ENCODE assay signal across 14 mouse cellular contexts in the genomic region with DNA sequence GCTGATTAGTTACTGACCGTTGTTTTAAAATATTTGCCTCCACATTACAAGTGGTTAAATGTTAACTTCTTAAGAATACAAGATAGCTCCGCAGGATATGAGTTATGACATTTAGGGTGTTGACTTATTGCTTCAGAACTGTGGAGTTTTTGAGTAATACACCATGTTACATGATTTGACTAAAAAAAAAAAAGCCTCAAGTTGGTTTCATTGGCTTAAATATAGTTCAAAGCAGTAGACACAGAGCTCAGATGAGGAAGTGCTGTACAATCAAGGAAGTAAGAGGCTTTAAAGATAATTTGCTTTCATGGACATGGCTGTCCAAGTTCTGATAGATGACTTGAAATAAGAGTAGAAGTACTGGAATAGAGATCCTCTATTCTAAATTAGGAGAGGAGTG. TPM values are rescaled to one million over a fixed set of nuclear protein-coding genes. Genes with fewer than 3 reads are reported as not detected.
DNase-seq lines count a peak whose midpoint lies in the region; ATAC-seq and TF ChIP-seq lines count a peak whose summit lies in the region.
"Had no signal": no experiment of that assay in that cellular context is flagged by ENCODE, and none has a peak within 500 bp of the region (broad histone marks: within the 10 kb centered on the region; RNA-seq: fewer than 3 reads in every experiment).

No protein-coding gene starts in this region.

- H3K4me3 ChIP-seq in stomach, embryonic 16.5 days (replicated peaks; ENCODE audit: low read length), result no peak overlapping the region
- H3K4me3 ChIP-seq in stomach, postnatal 0 days (ENCODE audit: low read depth, low read length), result no peak overlapping the region
- peak overlapping the region; percentile 12; the same call in 1 of the 2 replicates for H3K4me3 ChIP-seq in liver, embryonic 11.5 days (ENCODE audit: low read depth, low read length)
- no peak overlapping the region for H3K4me3 ChIP-seq in olfactory bulb, adult 2 months (ENCODE audit: insufficient read depth, low read depth, low read length)
- no peak overlapping the region for H3K4me3 ChIP-seq in neural tube, embryonic 15.5 days (replicated peaks)
- H3K4me3 ChIP-seq: hindbrain, embryonic 10.5 days; limb, embryonic 13.5 days; midbrain, embryonic 10.5 days; neural tube, embryonic 13.5 days had no signal

- no peaks in the 10 kb centered on the region for H3K9me3 ChIP-seq in stomach, embryonic 16.5 days (replicated peaks; ENCODE audit: control insufficient read depth, low read length)
- H3K9me3 ChIP-seq in stomach, postnatal 0 days (ENCODE audit: control insufficient read depth, low read length), result no peaks in the 10 kb centered on the region
- no peaks in the 10 kb centered on the region for H3K9me3 ChIP-seq in liver, embryonic 11.5 days (ENCODE audit: control insufficient read depth, low read length)
- no peaks in the 10 kb centered on the region for H3K9me3 ChIP-seq in neural tube, embryonic 15.5 days (replicated peaks)
- H3K9me3 ChIP-seq: hindbrain, embryonic 10.5 days; limb, embryonic 13.5 days; midbrain, embryonic 10.5 days; neural tube, embryonic 13.5 days had no signal

- H3K27ac ChIP-seq in stomach, embryonic 16.5 days (ENCODE audit: low read length), result 0 out of 2 replicates have a peak overlapping the region, but pooled peaks have one; percentile 32
- H3K27ac ChIP-seq in stomach, postnatal 0 days (replicated peaks), result no peak overlapping the region
- H3K27ac ChIP-seq in liver, embryonic 11.5 days (ENCODE audit: low read depth, low read length), result peak overlapping the region; percentile 3; the same call in 1 of the 2 replicates
- peak overlapping the region; percentile 15; the same call in 1 of the 2 replicates for H3K27ac ChIP-seq in olfactory bulb, adult 2 months (ENCODE audit: insufficient read depth, low read depth, low read length)
- H3K27ac ChIP-seq in neural tube, embryonic 15.5 days (replicated peaks), result no peak overlapping the region
- H3K27ac ChIP-seq: hindbrain, embryonic 10.5 days; limb, embryonic 13.5 days; midbrain, embryonic 10.5 days; neural tube, embryonic 13.5 days had no signal

- no peak for DNase-seq in stomach, postnatal 0 days (ENCODE audit: low spot score)
- DNase-seq in adipocyte (ENCODE audit: low spot score), result peak; percentile 24
- no peak for DNase-seq in liver, embryonic 11.5 days (ENCODE audit: low spot score)
- DNase-seq in embryo, embryonic 9.5 days (ENCODE audit: extremely low spot score), result no peak
- no peak for DNase-seq in spleen, adult 18-20 months
- DNase-seq: gastrocnemius, postnatal 14 days; thymus, postnatal 36 days had no signal

- TF ChIP-seq EP300 in stomach, postnatal 0 days (optimal IDR thresholded peaks at IDR 0.05), result no peak

- no peak for TF ChIP-seq POLR2A in olfactory bulb, adult 2 months (IDR thresholded peaks at IDR 0.05; ENCODE audit: insufficient read depth, low read depth, low read length)

- H3K4me1 ChIP-seq in stomach, embryonic 16.5 days (ENCODE audit: control insufficient read depth, insufficient read depth, low read length), result peaks cover 8% of the 10 kb centered on the region
- peaks cover 4% of the 10 kb centered on the region; the same call in 1 of the 2 replicates for H3K4me1 ChIP-seq in stomach, postnatal 0 days (replicated peaks; ENCODE audit: control insufficient read depth, insufficient read depth)
- peaks cover 23% of the 10 kb centered on the region for H3K4me1 ChIP-seq in liver, embryonic 11.5 days (replicated peaks; ENCODE audit: control insufficient read depth, insufficient read depth, low read length)
- H3K4me1 ChIP-seq in olfactory bulb, adult 2 months (ENCODE audit: control insufficient read depth, insufficient read depth, low read length), result peaks cover 6% of the 10 kb centered on the region
- H3K4me1 ChIP-seq in neural tube, embryonic 15.5 days, result no peaks in the 10 kb centered on the region
- H3K4me1 ChIP-seq: hindbrain, embryonic 10.5 days; neural tube, embryonic 13.5 days had no signal

- ATAC-seq in stomach, embryonic 16.5 days (ENCODE audit: insufficient read depth, low FRiP score), result no peak
- ATAC-seq in stomach, postnatal 0 days (ENCODE audit: low FRiP score, low TSS enrichment), result no peak
- ATAC-seq in liver, embryonic 11.5 days (replicated peaks; ENCODE audit: low FRiP score), result no peak
- no peak for ATAC-seq in neural tube, embryonic 15.5 days (ENCODE audit: low FRiP score)

- 0 out of 2 replicates have a peak, but pooled peaks cover 2% of the 10 kb centered on the region for H3K36me3 ChIP-seq in stomach, embryonic 16.5 days (ENCODE audit: control insufficient read depth, insufficient read depth, low read length)
- no peaks in the 10 kb centered on the region for H3K36me3 ChIP-seq in stomach, postnatal 0 days (ENCODE audit: control insufficient read depth, insufficient read depth, low read length)
- no peaks in the 10 kb centered on the region for H3K36me3 ChIP-seq in liver, embryonic 11.5 days (ENCODE audit: control insufficient read depth, insufficient read depth, low read length)
- no peaks in the 10 kb centered on the region for H3K36me3 ChIP-seq in neural tube, embryonic 15.5 days
- H3K36me3 ChIP-seq: neural tube, embryonic 13.5 days had no signal

- H3K27me3 ChIP-seq in stomach, embryonic 16.5 days (ENCODE audit: control insufficient read depth, insufficient read depth, low read length), result no peaks in the 10 kb centered on the region
- H3K27me3 ChIP-seq in stomach, postnatal 0 days (ENCODE audit: control insufficient read depth, insufficient read depth, low read length), result no peaks in the 10 kb centered on the region
- H3K27me3 ChIP-seq in liver, embryonic 11.5 days (replicated peaks; ENCODE audit: control insufficient read depth, insufficient read depth, low read length), result no peaks in the 10 kb centered on the region
- no peaks in the 10 kb centered on the region for H3K27me3 ChIP-seq in neural tube, embryonic 15.5 days (replicated peaks)
- H3K27me3 ChIP-seq: limb, embryonic 13.5 days; neural tube, embryonic 13.5 days had no signal

- no peak for TF ChIP-seq CTCF in stomach, postnatal 0 days (IDR thresholded peaks at IDR 0.05; ENCODE audit: low read depth)
- TF ChIP-seq CTCF in olfactory bulb, adult 2 months (IDR thresholded peaks at IDR 0.05; ENCODE audit: insufficient read depth, low read depth, low read length), result no peak

- 59% methylated on average over 2 of the region's 2 CpGs for WGBS in stomach, embryonic 16.5 days
- WGBS in stomach, postnatal 0 days, result 44% methylated on average over 2 of the region's 2 CpGs
- 54% methylated on average over 2 of the region's 2 CpGs for WGBS in liver, embryonic 11.5 days
- 96% methylated on average over 2 of the region's 2 CpGs for WGBS in olfactory bulb, adult 2 months
- WGBS in neural tube, embryonic 15.5 days, result 91% methylated on average over 2 of the region's 2 CpGs

- H3K4me2 ChIP-seq in stomach, embryonic 16.5 days (ENCODE audit: low read depth, low read length), result no peak overlapping the region
- no peak overlapping the region for H3K4me2 ChIP-seq in stomach, postnatal 0 days (replicated peaks; ENCODE audit: low read depth)
- H3K4me2 ChIP-seq in liver, embryonic 11.5 days, result no peak overlapping the region
- no peak overlapping the region for H3K4me2 ChIP-seq in neural tube, embryonic 15.5 days
- H3K4me2 ChIP-seq: limb, embryonic 13.5 days; neural tube, embryonic 13.5 days had no signal

- no peak overlapping the region for H3K9ac ChIP-seq in stomach, embryonic 16.5 days (ENCODE audit: low read length)
- H3K9ac ChIP-seq in stomach, postnatal 0 days (ENCODE audit: low read length), result no peak overlapping the region
- H3K9ac ChIP-seq in liver, embryonic 11.5 days (ENCODE audit: low read depth, low read length), result peak overlapping the region; percentile 25; the same call in 1 of the 2 replicates
- no peak overlapping the region for H3K9ac ChIP-seq in neural tube, embryonic 15.5 days (replicated peaks)
- H3K9ac ChIP-seq: limb, embryonic 13.5 days; neural tube, embryonic 13.5 days had no signal

RNA-seq across cellular contexts. Expression of a gene that starts 28.4 kb away (rescaled TPM):
- polyA plus RNA-seq in stomach, embryonic 16.5 days (2015; fragmentation: Nextera tagmentation; extraction: Ambion mirVana), result 136 and 161 TPM in 2 replicates
- 101 and 111 TPM in 2 replicates for polyA plus RNA-seq in stomach, postnatal 0 days (2015; fragmentation: Nextera tagmentation; extraction: Ambion mirVana)
- 110 and 131 TPM in 2 replicates for polyA plus RNA-seq in liver, embryonic 11.5 days (2014; fragmentation: Nextera tagmentation; extraction: Ambion mirVana)
- polyA plus RNA-seq in olfactory bulb, adult 2 months (2012; ENCODE audit: insufficient read depth, insufficient read length, low replicate concordance, missing spikeins), result not detected in 2 replicates
- 56.6 and 86.2 TPM in 2 replicates for polyA plus RNA-seq in neural tube, embryonic 15.5 days (2015; fragmentation: Nextera tagmentation; extraction: Ambion mirVana)

Comparison
In these comparisons a context has a peak if more than half of its experiments do, and no peak if none do; other contexts are left out.
1. H3K27ac ChIP-seq: peak in stomach, embryonic 16.5 days (single experiment), liver, embryonic 11.5 days (single experiment) and olfactory bulb, adult 2 months (single experiment); none in stomach, postnatal 0 days (single experiment) and neural tube, embryonic 15.5 days (single experiment).
2. RNA of a gene that starts 28.4 kb away (polyA plus RNA-seq): 136 to 161 TPM in stomach, embryonic 16.5 days, 101 to 111 TPM in stomach, postnatal 0 days, 110 to 131 TPM in liver, embryonic 11.5 days and 56.6 to 86.2 TPM in neural tube, embryonic 15.5 days; not detected in olfactory bulb, adult 2 months; every median in the first group is over 10 times any median in the second.